Mouse (Mus musculus): ENCODE measurements around the gene Sept9. TPM values are rescaled to one million over a fixed set of nuclear protein-coding genes. Genes with fewer than 3 reads are reported as not detected.

The Sept9 gene
- polyA plus RNA-seq, 1 experiment from 2014 or later = 186 TPM

DNA sequence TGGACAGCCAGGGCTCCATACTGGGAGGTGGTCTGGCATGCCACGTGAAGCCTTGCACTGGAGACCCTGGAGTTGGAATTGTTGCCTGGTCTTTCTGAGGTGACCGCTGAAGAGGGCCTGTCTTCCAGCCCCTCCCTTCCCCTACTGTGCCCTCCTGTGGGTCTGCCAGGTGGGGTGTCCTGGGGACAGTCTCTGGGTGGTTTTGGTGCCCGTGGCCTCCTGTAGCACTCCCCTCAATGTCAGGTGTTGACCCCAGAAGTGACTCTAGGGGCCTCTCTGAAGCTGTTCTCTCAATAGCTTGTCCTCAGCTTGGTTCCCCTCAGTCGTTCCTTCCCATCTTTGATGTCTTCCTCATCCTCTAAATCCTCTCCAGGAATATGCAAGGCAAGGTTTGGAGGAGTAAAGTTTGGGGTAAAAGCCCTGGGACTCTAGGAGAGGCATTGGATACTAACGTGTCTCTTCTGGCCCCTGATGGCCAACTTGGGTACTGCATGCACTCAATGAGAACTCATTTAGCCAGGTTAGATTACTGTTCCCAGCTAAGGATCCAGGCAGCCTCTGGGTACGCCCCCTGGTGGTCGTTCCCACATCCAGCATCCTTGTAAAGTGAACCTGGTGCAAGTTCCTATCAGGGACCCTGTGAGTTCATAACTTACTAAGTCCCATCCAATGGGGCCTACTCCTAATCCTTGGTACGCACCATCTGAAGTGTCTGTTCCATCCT is 158.6 kb downstream of the Sept9 start:
- DNase-seq (ENCODE audit: low spot score) = peak; percentile 95
- Histone ChIP-seq H3K4me1 (replicated peaks) (peaks cover 12% of the 10 kb centered on the region; the same call in 1 of the 2 replicates), H3K27me3 (ENCODE audit: insufficient read depth, poor library complexity, severe bottlenecking) (no peaks in the 10 kb centered on the region), H3K36me3 (peaks cover 97% of the 10 kb centered on the region), H3K4me3 (no peak overlapping the region), H3K27ac (no peak overlapping the region; the same call in 1 of the 2 replicates), H3K9me3 (no peaks in the 10 kb centered on the region)
- WGBS = 34% methylated on average over 8 of the region's 8 CpGs

DNA sequence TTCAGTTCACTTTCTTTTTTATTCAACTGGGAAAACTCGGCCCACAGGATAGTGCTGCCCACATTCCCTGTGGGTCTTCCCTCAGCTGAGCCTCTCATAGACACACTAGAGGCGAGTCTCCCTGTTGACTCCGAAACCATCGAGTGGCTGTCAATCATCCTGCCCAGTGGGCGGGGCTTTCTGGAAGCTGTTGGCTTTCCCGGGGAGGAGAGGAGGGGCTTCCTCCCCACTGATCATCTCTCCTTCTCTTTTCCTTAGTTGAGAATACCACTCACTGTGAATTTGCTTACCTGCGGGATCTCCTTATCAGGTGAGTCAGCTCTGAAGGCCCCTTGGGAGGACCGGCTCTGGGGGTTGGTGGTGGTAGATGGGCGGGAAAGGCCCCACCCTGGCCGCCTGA is 159.7 kb downstream of the Sept9 start:
- no peaks in the 10 kb centered on the region for H3K27me3 ChIP-seq (ENCODE audit: insufficient read depth, poor library complexity, severe bottlenecking)
- H3K9me3 ChIP-seq = no peaks in the 10 kb centered on the region
- H3K36me3 ChIP-seq = peaks cover 91% of the 10 kb centered on the region
- WGBS = 83% methylated on average over 10 of the region's 10 CpGs
- DNase-seq (ENCODE audit: low spot score) = no peak
- H3K4me1 ChIP-seq (replicated peaks) = peaks cover 11% of the 10 kb centered on the region
- no peak overlapping the region for H3K27ac ChIP-seq
- H3K4me3 ChIP-seq = no peak overlapping the region

GRCm38 (mm10) chr11:117359870-117360269 is 160.4 kb downstream of the Sept9 start:
- Histone ChIP-seq H3K27ac (no peak overlapping the region), H3K4me1 (replicated peaks) (peaks cover 9% of the 10 kb centered on the region), H3K4me3 (no peak overlapping the region), H3K36me3 (peaks cover 84% of the 10 kb centered on the region), H3K9me3 (no peaks in the 10 kb centered on the region), H3K27me3 (ENCODE audit: insufficient read depth, poor library complexity, severe bottlenecking) (no peaks in the 10 kb centered on the region)
- DNase-seq (ENCODE audit: low spot score) = peak; percentile 73
- 76% methylated on average over 5 of the region's 5 CpGs for WGBS

- Histone ChIP-seq H3K9me3 (no peaks in the 10 kb centered on the region), H3K27me3 (ENCODE audit: insufficient read depth, poor library complexity, severe bottlenecking) (no peaks in the 10 kb centered on the region), H3K27ac (0 out of 2 replicates have a peak overlapping the region, but pooled peaks have one; percentile 23), H3K4me3 (no peak overlapping the region), H3K4me1 (replicated peaks) (peaks cover 13% of the 10 kb centered on the region), H3K36me3 (peaks cover 77% of the 10 kb centered on the region)
- no peak for DNase-seq (ENCODE audit: low spot score)
- WGBS = 85% methylated on average over 7 of the region's 7 CpGs
These were observed 161.1 kb downstream of the Sept9 start for GRCm38 (mm10) chr11:117360561-117360960.

GRCm38 (mm10) chr11:117362307-117362706 is 162.8 kb downstream of the Sept9 start:
- H3K27ac ChIP-seq = no peak overlapping the region
- peaks cover 13% of the 10 kb centered on the region for H3K4me1 ChIP-seq (replicated peaks)
- no peaks in the 10 kb centered on the region for H3K9me3 ChIP-seq
- whole genome bisulfite sequencing = 84% methylated on average over 2 of the region's 2 CpGs
- no peaks in the 10 kb centered on the region for H3K27me3 ChIP-seq (ENCODE audit: insufficient read depth, poor library complexity, severe bottlenecking)
- H3K36me3 ChIP-seq = peaks cover 59% of the 10 kb centered on the region
- H3K4me3 ChIP-seq = no peak overlapping the region
- no peak for DNase-seq (ENCODE audit: low spot score)

- no peak overlapping the region for H3K27ac ChIP-seq
- 80% methylated on average over 3 of the region's 3 CpGs for WGBS
These were observed 164.5 kb downstream of the Sept9 start for GRCm38 (mm10) chr11:117363918-117364317.

GRCm38 (mm10) chr11:117366426-117366825 is 167.0 kb downstream of the Sept9 start:
- H3K36me3 ChIP-seq = peaks cover 21% of the 10 kb centered on the region
- no peaks in the 10 kb centered on the region for H3K9me3 ChIP-seq
- H3K4me1 ChIP-seq (replicated peaks) = peaks cover 27% of the 10 kb centered on the region
- no peak overlapping the region for H3K4me3 ChIP-seq
- DNase-seq (ENCODE audit: low spot score) = peak; percentile 53
- 23% methylated on average over 3 of the region's 3 CpGs for WGBS
- H3K27ac ChIP-seq = no peak overlapping the region
- no peaks in the 10 kb centered on the region for H3K27me3 ChIP-seq (ENCODE audit: insufficient read depth, poor library complexity, severe bottlenecking)

More at GRCm38 (mm10) chr11:117363918-117364317, 164.5 kb downstream of the Sept9 start:
- Histone ChIP-seq H3K27me3 (ENCODE audit: insufficient read depth, poor library complexity, severe bottlenecking) (no peaks in the 10 kb centered on the region), H3K36me3 (peaks cover 46% of the 10 kb centered on the region), H3K4me3 (no peak overlapping the region), H3K4me1 (replicated peaks) (peaks cover 13% of the 10 kb centered on the region), H3K9me3 (no peaks in the 10 kb centered on the region)
- DNase-seq (ENCODE audit: low spot score) = no peak

DNA sequence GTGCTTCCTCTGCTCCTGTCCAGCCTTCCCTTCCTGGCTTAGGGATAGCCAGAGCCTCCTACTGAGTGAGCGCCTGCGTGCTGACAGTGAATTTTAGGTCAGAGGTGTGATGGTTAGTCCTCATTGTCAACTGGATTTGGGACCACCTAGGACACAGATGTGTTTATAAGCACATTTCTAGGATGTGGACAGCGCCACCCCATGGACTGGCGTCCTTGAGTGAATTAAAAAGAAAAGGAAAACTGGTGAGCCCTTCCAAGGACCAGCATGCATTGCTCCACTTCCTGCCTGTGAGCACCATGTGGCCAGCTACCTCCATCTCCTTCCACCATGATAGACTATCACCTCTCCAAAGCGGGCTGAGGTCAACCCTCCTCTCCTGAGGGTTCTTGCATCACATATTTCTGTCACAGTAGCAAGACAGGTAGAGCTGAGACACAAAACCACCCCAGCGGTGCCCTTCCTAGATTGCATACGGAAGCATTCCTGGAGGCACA is 167.4 kb downstream of the Sept9 start:
- Histone ChIP-seq H3K27me3 (ENCODE audit: insufficient read depth, poor library complexity, severe bottlenecking) (no peaks in the 10 kb centered on the region), H3K9me3 (no peaks in the 10 kb centered on the region)

DNA sequence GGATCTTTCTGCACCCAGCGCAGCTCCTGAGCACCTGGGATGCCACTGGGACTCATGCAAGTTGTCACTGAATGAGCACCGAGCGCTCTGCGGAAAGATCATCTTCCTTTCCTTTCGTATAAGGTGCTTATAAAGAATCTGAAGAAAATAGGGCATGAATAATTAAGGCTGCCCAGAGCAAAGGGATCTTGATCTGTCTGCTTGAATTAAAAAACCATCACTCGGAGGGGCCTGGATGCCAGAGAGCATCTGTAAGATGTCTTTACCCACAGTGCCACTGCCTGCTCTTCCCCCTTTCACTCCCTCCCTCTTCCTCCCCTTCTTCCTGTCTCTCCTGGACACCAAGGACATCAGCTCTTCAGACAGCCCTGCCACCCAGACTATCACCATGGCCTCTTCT is 168.5 kb downstream of the Sept9 start:
- DNase-seq (ENCODE audit: low spot score) = no peak
- peaks cover 39% of the 10 kb centered on the region for H3K4me1 ChIP-seq (replicated peaks)
- no peaks in the 10 kb centered on the region for H3K27me3 ChIP-seq (ENCODE audit: insufficient read depth, poor library complexity, severe bottlenecking)
- peaks cover 6% of the 10 kb centered on the region for H3K36me3 ChIP-seq
- WGBS = 91% methylated on average over 6 of the region's 6 CpGs
- H3K9me3 ChIP-seq = no peaks in the 10 kb centered on the region
- H3K4me3 ChIP-seq = no peak overlapping the region
- H3K27ac ChIP-seq = no peak overlapping the region

More for the DNA sequence above, 167.4 kb downstream of the Sept9 start:
- Histone ChIP-seq H3K27ac (no peak overlapping the region), H3K4me3 (no peak overlapping the region), H3K36me3 (peaks cover 16% of the 10 kb centered on the region), H3K4me1 (replicated peaks) (peaks cover 32% of the 10 kb centered on the region)
- no peak for DNase-seq (ENCODE audit: low spot score)
- 85% methylated on average over 7 of the region's 7 CpGs for WGBS

- Histone ChIP-seq H3K4me1 (replicated peaks) (peaks cover 47% of the 10 kb centered on the region), H3K4me3 (no peak overlapping the region), H3K36me3 (no peaks in the 10 kb centered on the region), H3K9me3 (no peaks in the 10 kb centered on the region), H3K27me3 (ENCODE audit: insufficient read depth, poor library complexity, severe bottlenecking) (peaks cover 10% of the 10 kb centered on the region), H3K27ac (no peak overlapping the region)
- 91% methylated on average over 5 of the region's 5 CpGs for WGBS
- DNase-seq (ENCODE audit: low spot score) = no peak
These were observed 169.9 kb downstream of the Sept9 start for GRCm38 (mm10) chr11:117369347-117369746.

DNA sequence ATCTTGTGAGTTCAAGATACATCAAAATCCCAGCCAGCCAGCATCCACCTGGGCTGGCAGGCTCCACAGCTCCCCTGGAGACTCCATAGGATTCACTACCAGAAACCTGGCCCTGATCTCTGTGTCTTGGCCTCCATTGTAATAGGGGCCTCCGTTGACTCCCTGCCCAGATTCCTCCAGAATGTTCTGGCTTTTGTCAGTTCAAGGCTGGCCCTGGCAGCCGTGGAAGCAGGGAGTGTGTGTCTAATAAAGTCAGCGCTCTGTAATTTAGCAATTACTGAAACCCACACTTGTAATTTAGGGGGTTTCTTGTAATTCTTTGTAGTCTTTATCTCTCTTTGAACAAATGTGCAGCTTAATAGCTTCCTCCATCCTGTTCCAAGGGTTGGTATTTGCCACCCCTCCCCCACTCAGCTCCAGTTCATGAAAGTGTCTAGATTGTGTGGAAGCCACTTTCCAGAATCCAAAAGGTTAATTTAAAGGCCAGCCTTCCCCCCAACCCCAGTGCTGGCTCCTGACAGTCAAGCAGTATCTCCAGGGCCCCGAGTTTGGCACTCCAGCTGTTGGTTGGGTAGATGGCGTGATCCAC is 170.9 kb downstream of the Sept9 start:
- no peaks in the 10 kb centered on the region for H3K9me3 ChIP-seq
- 75% methylated on average over 5 of the region's 5 CpGs for WGBS

GRCm38 (mm10) chr11:117372537-117372936 is 173.1 kb downstream of the Sept9 start:
- H3K4me1 ChIP-seq (replicated peaks) = peaks cover 48% of the 10 kb centered on the region
- no peak for DNase-seq (ENCODE audit: low spot score)
- peaks cover 18% of the 10 kb centered on the region for H3K27me3 ChIP-seq (ENCODE audit: insufficient read depth, poor library complexity, severe bottlenecking)
- peak overlapping the region; percentile 83; the same call in 1 of the 2 replicates for H3K27ac ChIP-seq
- no peaks in the 10 kb centered on the region for H3K9me3 ChIP-seq
- no peak overlapping the region for H3K4me3 ChIP-seq
- WGBS = 91% methylated on average over 10 of the region's 10 CpGs
- no peaks in the 10 kb centered on the region for H3K36me3 ChIP-seq

More for the DNA sequence above, 170.9 kb downstream of the Sept9 start:
- DNase-seq (ENCODE audit: low spot score) = no peak
- peak overlapping the region; percentile 83; the same call in 1 of the 2 replicates for H3K27ac ChIP-seq
- H3K27me3 ChIP-seq (ENCODE audit: insufficient read depth, poor library complexity, severe bottlenecking) = peaks cover 18% of the 10 kb centered on the region
- H3K4me3 ChIP-seq = no peak overlapping the region
- no peaks in the 10 kb centered on the region for H3K36me3 ChIP-seq
- peaks cover 46% of the 10 kb centered on the region for H3K4me1 ChIP-seq (replicated peaks)

DNA sequence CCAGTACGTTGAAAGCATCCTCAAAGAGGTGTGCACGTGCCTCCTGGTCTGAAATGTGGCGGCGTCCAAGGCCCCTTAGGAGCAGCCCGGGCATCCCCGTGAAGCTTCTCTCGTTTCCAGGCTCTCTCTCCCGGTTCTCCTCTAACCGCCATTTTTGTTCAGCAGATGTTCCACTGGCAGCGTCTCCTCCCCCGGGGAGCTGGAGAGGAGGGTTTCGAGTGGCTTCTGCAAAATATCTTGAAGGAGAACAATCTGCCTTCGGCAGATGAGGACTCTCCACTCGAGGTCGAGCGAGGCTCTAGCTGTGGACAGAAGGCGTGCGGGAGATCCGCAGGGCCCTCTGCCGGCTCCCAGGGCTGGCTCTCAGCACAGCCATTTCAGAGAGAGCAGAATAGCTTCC is 173.7 kb downstream of the Sept9 start:
- H3K27me3 ChIP-seq (ENCODE audit: insufficient read depth, poor library complexity, severe bottlenecking) = peaks cover 18% of the 10 kb centered on the region
- no peaks in the 10 kb centered on the region for H3K9me3 ChIP-seq
- WGBS = 77% methylated on average over 20 of the region's 20 CpGs
- no peak overlapping the region for H3K4me3 ChIP-seq
- H3K27ac ChIP-seq = 0 out of 2 replicates have a peak overlapping the region, but pooled peaks have one; percentile 56
- no peak for DNase-seq (ENCODE audit: low spot score)
- no peaks in the 10 kb centered on the region for H3K36me3 ChIP-seq
- H3K4me1 ChIP-seq (replicated peaks) = peaks cover 48% of the 10 kb centered on the region

Measured in hindbrain, embryonic 10.5 days (tissue).